Mouse (Mus musculus) lung, adult 2 months (tissue): Measurements from ENCODE around the gene Aunip.

ENCODE experiments used
- CTCF ChIP-seq: fragments of 200-500 bp; IDR thresholded peaks from 2 replicates; pipeline ENCODE4 v1.5.1; 2011; ENCODE audit warnings: mild to moderate bottlenecking, low read length, control low read depth; ENCODE audit not compliant: insufficient read depth
- POLR2A ChIP-seq: fragments of 200-500 bp; IDR thresholded peaks from 2 replicates; pipeline ENCODE4 v1.6.1; 2011; ENCODE audit warnings: low read depth, mild to moderate bottlenecking, control low read depth, low read length, borderline replicate concordance; ENCODE audit errors: extremely low read depth

GRCm38 (mm10) chr4:134494780-134495545, 15.8 kb upstream of the Aunip start:
- TF ChIP-seq POLR2A (no peak), CTCF (no peak)
